Mouse (Mus musculus) embryonic facial prominence, embryonic 12.5 days (tissue): ENCODE measurements around the gene Fga. TPM values are rescaled to one million over a fixed set of nuclear protein-coding genes. Genes with fewer than 3 reads are reported as not detected.

Experiments
- ATAC-seq: fragments of 200-750 bp; cut with Nextera tagmentation; 2 replicates; pipeline ENCODE4 v1.8.0; 2017; ENCODE audit not compliant: insufficient number of reproducible peaks, insufficient read depth, low FRiP score, low TSS enrichment
- H3K27ac ChIP-seq: fragments of 300-500 bp; sonication (generic); 2 replicates; pipeline ENCODE4 v1.5.1; 2016; ENCODE audit warnings: mild to moderate bottlenecking
- H3K27me3 ChIP-seq: fragments of 300-500 bp; sonication (generic); 2 replicates; pipeline ENCODE4 v1.6.1; 2016; ENCODE audit warnings: mild to moderate bottlenecking, moderate library complexity
- H3K36me3 ChIP-seq: fragments of 300-500 bp; sonication (generic); 2 replicates; pipeline ENCODE4 v1.6.1; 2016; ENCODE audit warnings: mild to moderate bottlenecking
- H3K4me1 ChIP-seq: fragments of 300-500 bp; sonication (generic); 2 replicates; pipeline ENCODE4 v1.6.1; 2016
- H3K4me2 ChIP-seq: fragments of 300-500 bp; sonication (generic); replicated peaks from 2 replicates; pipeline ENCODE4 v1.6.1; 2016; ENCODE audit warnings: mild to moderate bottlenecking, moderate library complexity
- H3K4me3 ChIP-seq: fragments of 300-500 bp; sonication (generic); 2 replicates; pipeline ENCODE4 v1.5.1; 2016; ENCODE audit warnings: mild to moderate bottlenecking
- H3K9ac ChIP-seq: fragments of 300-500 bp; sonication (generic); 2 replicates; pipeline ENCODE4 v1.6.1; 2016; ENCODE audit warnings: mild to moderate bottlenecking, moderate library complexity
- H3K9me3 ChIP-seq: fragments of 300-500 bp; sonication (generic); 2 replicates; pipeline ENCODE4 v1.6.1; 2016; ENCODE audit warnings: mild to moderate bottlenecking, moderate library complexity
- WGBS: fragments of 180-500 bp; shearing (Covaris S2); methylation state at CpG from one replicate; pipeline ENCODE4 v1.1.7; 2016; 5-methylcytosine and 5-hydroxymethylcytosine counted together
- polyA plus RNA-seq: library from polyadenylated mRNA; unstranded; fragments of >200 nt; fragmentation: Nextera tagmentation; extraction: Ambion mirVana; gene quantifications from 2 replicates; pipeline ENCODE4 v1.2.1, GENCODE M21; 2016

Gene Fga
- polyA plus RNA-seq, 1 experiment from 2014 or later = 0.06 TPM

GRCm38 (mm10) chr3:83032746-83033308 is 7.0 kb downstream of the Fga start:
- peak overlapping the region; percentile 44 for H3K4me2 ChIP-seq
- ATAC-seq = no peak
- peaks cover 2% of the 10 kb centered on the region; the same call in 1 of the 2 replicates for H3K27me3 ChIP-seq
- H3K4me1 ChIP-seq = 0 out of 2 replicates have a peak, but pooled peaks cover 6% of the 10 kb centered on the region
- H3K9ac ChIP-seq = no peak overlapping the region
- 0 out of 2 replicates have a peak overlapping the region, but pooled peaks have one; percentile 13 for H3K4me3 ChIP-seq
- no peaks in the 10 kb centered on the region for H3K36me3 ChIP-seq
- H3K27ac ChIP-seq = no peak overlapping the region
- no peaks in the 10 kb centered on the region for H3K9me3 ChIP-seq
- 36% methylated on average over 13 of the region's 13 CpGs for WGBS

- H3K36me3 ChIP-seq = no peaks in the 10 kb centered on the region
- H3K27ac ChIP-seq = no peak overlapping the region
- peaks cover 2% of the 10 kb centered on the region; the same call in 1 of the 2 replicates for H3K27me3 ChIP-seq
- 0 out of 2 replicates have a peak, but pooled peaks cover 6% of the 10 kb centered on the region for H3K4me1 ChIP-seq
- no peak overlapping the region for H3K4me3 ChIP-seq
- no peak overlapping the region for H3K4me2 ChIP-seq
- WGBS = 64% methylated on average over 8 of the region's 8 CpGs
- no peak for ATAC-seq
- no peaks in the 10 kb centered on the region for H3K9me3 ChIP-seq
- H3K9ac ChIP-seq = no peak overlapping the region
Observed at GRCm38 (mm10) chr3:83033801-83034200, 7.9 kb downstream of the Fga start.

GRCm38 (mm10) chr3:83038865-83039264 is 13.0 kb downstream of the Fga start:
- Histone ChIP-seq H3K9me3 (no peaks in the 10 kb centered on the region), H3K4me2 (no peak overlapping the region), H3K4me1 (no peaks in the 10 kb centered on the region), H3K9ac (no peak overlapping the region), H3K27me3 (no peaks in the 10 kb centered on the region), H3K4me3 (no peak overlapping the region), H3K36me3 (no peaks in the 10 kb centered on the region), H3K27ac (no peak overlapping the region)
- no peak for ATAC-seq
- 68% methylated on average over 2 of the region's 2 CpGs for WGBS

GRCm38 (mm10) chr3:83039666-83040065 is 13.8 kb downstream of the Fga start:
- Histone ChIP-seq H3K9ac (no peak overlapping the region), H3K27me3 (no peaks in the 10 kb centered on the region), H3K4me3 (no peak overlapping the region), H3K27ac (no peak overlapping the region), H3K4me2 (no peak overlapping the region), H3K9me3 (no peaks in the 10 kb centered on the region), H3K4me1 (no peaks in the 10 kb centered on the region), H3K36me3 (no peaks in the 10 kb centered on the region)
- 78% methylated on average over 4 of the region's 4 CpGs for WGBS
- no peak for ATAC-seq

GRCm38 (mm10) chr3:83042451-83042850 is 16.6 kb downstream of the Fga start:
- Histone ChIP-seq H3K36me3 (no peaks in the 10 kb centered on the region), H3K4me2 (no peak overlapping the region), H3K27me3 (0 out of 2 replicates have a peak, but pooled peaks cover 3% of the 10 kb centered on the region), H3K4me1 (no peaks in the 10 kb centered on the region), H3K27ac (no peak overlapping the region), H3K4me3 (no peak overlapping the region), H3K9ac (no peak overlapping the region), H3K9me3 (no peaks in the 10 kb centered on the region)
- WGBS = 90% methylated on average over 5 of the region's 5 CpGs
- ATAC-seq = no peak

GRCm38 (mm10) chr3:83046649-83047048 is 20.8 kb downstream of the Fga start:
- Histone ChIP-seq H3K4me1 (no peaks in the 10 kb centered on the region), H3K9ac (no peak overlapping the region), H3K27ac (no peak overlapping the region), H3K4me2 (no peak overlapping the region), H3K27me3 (0 out of 2 replicates have a peak, but pooled peaks cover 3% of the 10 kb centered on the region), H3K36me3 (no peaks in the 10 kb centered on the region), H3K4me3 (no peak overlapping the region), H3K9me3 (no peaks in the 10 kb centered on the region)
- ATAC-seq = no peak
- 84% methylated on average over 11 of the region's 11 CpGs for WGBS

- Histone ChIP-seq H3K27ac (no peak within 1 kb of the TSS), H3K27me3 (0 out of 2 replicates have a peak, but pooled peaks cover 3% of the 10 kb centered on the region), H3K9me3 (no peaks in the 10 kb centered on the region), H3K9ac (no peak within 1 kb of the TSS), H3K4me2 (no peak within 1 kb of the TSS), H3K4me1 (no peaks in the 10 kb centered on the region), H3K36me3 (no peaks in the 10 kb centered on the region), H3K4me3 (no peak within 1 kb of the TSS)
- no peak for ATAC-seq
- WGBS = 94% methylated on average over 8 of the region's 8 CpGs
Observed at GRCm38 (mm10) chr3:83049680-83050079, 23.8 kb downstream of the Fga start, which contains the start of gene Fgb. TSS of gene Fgb (minus strand) at chr3:83049863.

GRCm38 (mm10) chr3:83050661-83051060 is 24.8 kb downstream of the Fga start:
- 80% methylated on average over 5 of the region's 5 CpGs for WGBS
- Histone ChIP-seq H3K9me3 (no peaks in the 10 kb centered on the region), H3K4me2 (no peak overlapping the region), H3K27ac (no peak overlapping the region), H3K9ac (no peak overlapping the region), H3K36me3 (no peaks in the 10 kb centered on the region), H3K27me3 (0 out of 2 replicates have a peak, but pooled peaks cover 3% of the 10 kb centered on the region), H3K4me1 (no peaks in the 10 kb centered on the region), H3K4me3 (no peak overlapping the region)
- ATAC-seq = no peak

GRCm38 (mm10) chr3:83052102-83052501 is 26.2 kb downstream of the Fga start:
- no peak overlapping the region for H3K4me2 ChIP-seq
- H3K27me3 ChIP-seq = no peaks in the 10 kb centered on the region
- H3K9me3 ChIP-seq = no peaks in the 10 kb centered on the region
- H3K4me3 ChIP-seq = no peak overlapping the region
- peaks cover 8% of the 10 kb centered on the region for H3K4me1 ChIP-seq
- no peak overlapping the region for H3K9ac ChIP-seq
- peaks cover 2% of the 10 kb centered on the region; the same call in 1 of the 2 replicates for H3K36me3 ChIP-seq
- 86% methylated on average over 5 of the region's 5 CpGs for WGBS
- ATAC-seq = no peak
- H3K27ac ChIP-seq = no peak overlapping the region

- Histone ChIP-seq H3K36me3 (peaks cover 5% of the 10 kb centered on the region; the same call in 1 of the 2 replicates), H3K27me3 (no peaks in the 10 kb centered on the region), H3K4me2 (no peak overlapping the region), H3K4me3 (no peak overlapping the region), H3K27ac (no peak overlapping the region), H3K9me3 (no peaks in the 10 kb centered on the region), H3K9ac (no peak overlapping the region), H3K4me1 (peaks cover 8% of the 10 kb centered on the region)
- 88% methylated on average over 7 of the region's 7 CpGs for WGBS
- no peak for ATAC-seq
Observed at GRCm38 (mm10) chr3:83053126-83053525, 27.2 kb downstream of the Fga start.

GRCm38 (mm10) chr3:83053758-83054157 is 27.9 kb downstream of the Fga start:
- peaks cover 11% of the 10 kb centered on the region for H3K36me3 ChIP-seq
- no peak overlapping the region for H3K9ac ChIP-seq
- no peak overlapping the region for H3K4me3 ChIP-seq
- H3K9me3 ChIP-seq = no peaks in the 10 kb centered on the region
- H3K27ac ChIP-seq = no peak overlapping the region
- H3K4me1 ChIP-seq = peaks cover 8% of the 10 kb centered on the region
- H3K27me3 ChIP-seq = no peaks in the 10 kb centered on the region
- H3K4me2 ChIP-seq = no peak overlapping the region
- ATAC-seq = no peak
- 34% methylated on average over 10 of the region's 10 CpGs for WGBS

- no peak overlapping the region for H3K9ac ChIP-seq
- peak overlapping the region; percentile 85 for H3K4me3 ChIP-seq
- no peaks in the 10 kb centered on the region for H3K27me3 ChIP-seq
- no peak overlapping the region for H3K27ac ChIP-seq
- H3K4me2 ChIP-seq = peak overlapping the region; percentile 29; the same call in 1 of the 2 replicates
- WGBS = 38% methylated on average over 13 of the region's 13 CpGs
- no peak for ATAC-seq
- H3K4me1 ChIP-seq = peaks cover 8% of the 10 kb centered on the region
- H3K36me3 ChIP-seq = peaks cover 21% of the 10 kb centered on the region
- H3K9me3 ChIP-seq = no peaks in the 10 kb centered on the region
Observed at GRCm38 (mm10) chr3:83054759-83055158, 28.9 kb downstream of the Fga start.
